Mouse (Mus musculus) adrenal gland, postnatal 10 days (tissue): ENCODE data around the gene Hrh3. TPM values are rescaled to one million over a fixed set of nuclear protein-coding genes. Genes with fewer than 3 reads are reported as not detected.

Experiments used
- DNase-seq: peaks from one replicate; pipeline ENCODE4 v3.0.0; 2021; ENCODE audit warnings: mixed read lengths
- long read RNA-seq, 2 experiments: library from polyadenylated mRNA; stranded (forward); transcript quantifications; one replicate each; pipeline ENCODE4 v2.0.0; 2021
- total RNA-seq, 2 experiments: library from RNA; stranded (reverse); gene quantifications; 2 replicates each; pipeline ENCODE4 v1.2.3; 2021

Hrh3 gene
- total RNA-seq: under 1 TPM; 0.09 to 0.76 TPM
- long read RNA-seq, experiment 1: 0 reads
- long read RNA-seq, experiment 2: 0 reads

- DNase-seq: peak; percentile 94
Measured at GRCm38 (mm10) chr2:180103978-180104658, at the start of gene Hrh3. Gene Hrh3, minus strand, starts transcription at chr2:180104488.

GRCm38 (mm10) chr2:180148551-180148950, 44.3 kb upstream of the Hrh3 start:
- no peak for DNase-seq

GRCm38 (mm10) chr2:180147379-180147778, 43.1 kb upstream of the Hrh3 start:
- DNase-seq: no peak

- no peak for DNase-seq
Measured at GRCm38 (mm10) chr2:180146091-180146490, 41.8 kb upstream of the Hrh3 start.

GRCm38 (mm10) chr2:180135414-180135813, 31.1 kb upstream of the Hrh3 start:
- DNase-seq: no peak

- no peak for DNase-seq
Measured at GRCm38 (mm10) chr2:180133911-180134310, 29.6 kb upstream of the Hrh3 start.

GRCm38 (mm10) chr2:180133231-180133630, 28.9 kb upstream of the Hrh3 start:
- no peak for DNase-seq

- DNase-seq: no peak
Measured at GRCm38 (mm10) chr2:180127675-180128074, 23.4 kb upstream of the Hrh3 start.

GRCm38 (mm10) chr2:180126195-180126594, 21.9 kb upstream of the Hrh3 start:
- DNase-seq: peak; percentile 54

- no peak for DNase-seq
Measured at GRCm38 (mm10) chr2:180124192-180124591, 19.9 kb upstream of the Hrh3 start.

- DNase-seq: no peak
Measured at GRCm38 (mm10) chr2:180120292-180120761, 16.0 kb upstream of the Hrh3 start.

GRCm38 (mm10) chr2:180119439-180120291, 15.4 kb upstream of the Hrh3 start:
- DNase-seq: peak; percentile 63

GRCm38 (mm10) chr2:180118661-180119438, 14.6 kb upstream of the Hrh3 start, which contains the start of gene Osbpl2:
Gene Osbpl2, plus strand, starts transcription at chr2:180119306.
- peak; percentile 100 for DNase-seq

- peak; percentile 47 for DNase-seq
Measured at GRCm38 (mm10) chr2:180117485-180118194, 13.4 kb upstream of the Hrh3 start.

- DNase-seq: no peak
Measured at GRCm38 (mm10) chr2:180116741-180117484, 12.6 kb upstream of the Hrh3 start.

- no peak for DNase-seq
Measured at GRCm38 (mm10) chr2:180116081-180116493, 11.8 kb upstream of the Hrh3 start.

- peak; percentile 56 for DNase-seq
Measured at GRCm38 (mm10) chr2:180115279-180115678, 11.0 kb upstream of the Hrh3 start.

- DNase-seq: peak; percentile 61
Measured at GRCm38 (mm10) chr2:180113909-180114890, 9.9 kb upstream of the Hrh3 start.

- DNase-seq: no peak
Measured at GRCm38 (mm10) chr2:180108285-180108684, 4.0 kb upstream of the Hrh3 start.

- DNase-seq: no peak
Measured at GRCm38 (mm10) chr2:180107081-180107480, 2.8 kb upstream of the Hrh3 start.
